Mouse (Mus musculus) bone marrow, adult 2 months (tissue): ENCODE measurements around the gene Zfp952.

ENCODE experiments used
- CTCF ChIP-seq: fragments of 200-500 bp; IDR thresholded peaks from 2 replicates; pipeline ENCODE4 v1.5.1; 2011; ENCODE audit warnings: low read length, control low read depth; ENCODE audit not compliant: control insufficient read depth, insufficient read depth
- POLR2A ChIP-seq: fragments of 200-500 bp; IDR thresholded peaks from 2 replicates; pipeline ENCODE4 v1.6.1; 2011; ENCODE audit warnings: low read depth, mild to moderate bottlenecking, control low read depth, low read length, borderline replicate concordance; ENCODE audit not compliant: control insufficient read depth

DNA sequence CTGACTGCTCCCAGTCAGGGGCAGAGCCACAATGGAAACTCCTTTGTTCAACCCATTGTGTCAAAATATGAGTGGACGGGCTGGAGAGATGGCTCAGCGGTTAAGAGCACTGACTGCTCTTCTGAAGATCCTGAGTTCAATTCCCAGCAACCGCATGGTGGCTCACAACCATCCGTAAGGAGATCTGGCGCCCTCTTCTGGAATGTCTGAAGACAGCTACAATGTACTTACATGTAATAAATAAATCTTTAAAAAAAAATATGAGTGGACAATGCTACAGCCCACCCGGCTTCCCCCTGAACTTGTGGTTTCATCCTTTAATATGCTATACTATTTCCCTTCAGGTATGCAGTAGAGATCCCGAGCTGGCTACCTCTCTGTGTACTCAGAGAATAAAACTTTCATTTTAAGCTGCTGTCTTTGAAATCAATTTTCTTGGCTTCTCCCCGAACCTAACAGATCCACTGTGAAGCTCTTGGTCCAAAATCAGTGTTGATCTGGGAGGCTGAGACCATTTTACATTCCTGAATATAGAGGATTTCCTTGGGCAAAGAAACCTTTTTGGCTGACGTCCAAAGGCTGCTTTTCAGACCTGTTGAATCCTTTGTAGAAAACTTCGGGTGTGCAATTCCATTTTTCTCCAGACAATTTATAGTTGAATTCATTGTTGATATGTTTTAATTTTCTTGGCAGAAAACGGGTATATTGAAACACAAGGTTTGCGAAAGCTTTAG, 797 bp upstream of the Zfp952 start:
- 0 out of 2 replicates have a peak, but pooled peaks have one; percentile 29 for TF ChIP-seq CTCF
- no peak for TF ChIP-seq POLR2A
